Mouse (Mus musculus): Measurements from ENCODE around the gene Fam81b. TPM values are rescaled to one million over a fixed set of nuclear protein-coding genes. Genes with fewer than 3 reads are reported as not detected.

Fam81b gene
- not detected for total RNA-seq (2023)

DNA sequence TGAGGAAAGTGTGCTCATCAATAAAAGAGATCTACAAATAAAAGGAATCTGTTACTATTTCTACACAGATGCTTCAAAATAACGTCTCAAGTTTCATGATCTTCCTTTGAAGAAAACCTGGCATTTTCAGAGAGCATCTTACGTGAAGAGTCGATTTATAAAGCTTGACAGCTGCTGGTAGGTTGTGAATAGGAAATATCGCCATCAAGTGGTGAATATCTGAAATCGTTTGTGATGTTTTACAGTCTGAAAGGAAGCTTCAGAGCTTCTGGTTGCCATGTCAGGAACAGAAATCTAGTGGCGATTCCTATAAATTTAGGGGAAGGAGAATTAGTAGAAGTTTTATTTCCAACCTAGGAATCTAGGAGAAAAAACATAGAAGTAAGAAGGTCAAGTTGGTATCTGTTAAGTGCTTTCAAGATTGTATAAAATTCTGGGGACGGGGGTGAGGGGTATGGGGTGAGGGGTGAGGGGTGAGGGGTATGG, at the start of gene Fam81b:
Fam81b (minus strand) TSS at position 436 of the 486 bp plus-strand sequence.

Other genes starting within 250 kb of the Fam81b start
- not detected for gene Gpr150, start 248.1 kb downstream of the Fam81b start, total RNA-seq (2023)
- gene Arsk, start 206.4 kb downstream of the Fam81b start, total RNA-seq (2023): 10 to 100 TPM; 11.9 to 16.5 TPM
- gene Ttc37, start 206.3 kb downstream of the Fam81b start, total RNA-seq (2023): 10 to 100 TPM; 26.9 to 33.7 TPM
- gene Mctp1, start 79.5 kb upstream of the Fam81b start, total RNA-seq (2023): under 1 TPM; 0.86 to 0.87 TPM

All from B cell, adult 67 days (primary cell).